Mouse (Mus musculus) skeletal muscle tissue, adult 2 months (tissue): Measurements from ENCODE around the gene Ism2.
A peak's percentile ranks its signal among the peaks of the same experiment; 100 is the strongest.
"Not testable (repeated sequence)": the region's sequence is repeated elsewhere in the genome, so short reads cannot be mapped to it uniquely, and the experiment has no call there.

Experiments
- DNase-seq: peaks from one replicate; pipeline ENCODE4 v3.0.0-alpha.2; 2012; ENCODE audit warnings: low read depth, low spot score

Gene Ism2

GRCm38 (mm10) chr12:87289100-87289499 lies 10.4 kb downstream of the Ism2 start:
- DNase-seq: no peak

GRCm38 (mm10) chr12:87284726-87285125 lies 14.8 kb downstream of the Ism2 start:
- DNase-seq: no peak

DNA sequence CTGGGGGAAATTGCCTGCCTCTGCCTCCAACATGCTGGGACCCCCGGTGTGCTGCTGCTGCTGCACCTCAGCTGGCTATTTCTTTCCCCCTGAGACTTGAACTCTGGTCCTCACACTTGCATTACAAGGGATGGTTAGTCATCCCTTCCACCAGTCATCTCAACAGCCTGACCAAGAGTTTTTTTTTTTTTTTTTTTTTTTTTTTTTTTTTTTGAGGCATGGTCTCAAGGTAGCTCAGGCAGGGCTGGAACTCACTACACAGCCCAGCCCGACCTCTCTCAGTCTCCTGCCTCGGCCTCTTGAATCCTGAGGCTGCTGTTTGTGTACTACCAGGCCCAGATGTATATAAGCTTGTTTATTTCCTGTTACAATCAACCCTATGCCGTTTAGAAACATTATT lies 15.2 kb downstream of the Ism2 start:
- no peak for DNase-seq

- DNase-seq: no peak
These were observed 15.8 kb downstream of the Ism2 start for GRCm38 (mm10) chr12:87283706-87284105.

GRCm38 (mm10) chr12:87282743-87283142 lies 16.8 kb downstream of the Ism2 start:
- DNase-seq: no peak

GRCm38 (mm10) chr12:87281766-87282165 lies 17.7 kb downstream of the Ism2 start:
- DNase-seq: no peak

- no peak for DNase-seq
These were observed 19.6 kb downstream of the Ism2 start for GRCm38 (mm10) chr12:87279879-87280278.

DNA sequence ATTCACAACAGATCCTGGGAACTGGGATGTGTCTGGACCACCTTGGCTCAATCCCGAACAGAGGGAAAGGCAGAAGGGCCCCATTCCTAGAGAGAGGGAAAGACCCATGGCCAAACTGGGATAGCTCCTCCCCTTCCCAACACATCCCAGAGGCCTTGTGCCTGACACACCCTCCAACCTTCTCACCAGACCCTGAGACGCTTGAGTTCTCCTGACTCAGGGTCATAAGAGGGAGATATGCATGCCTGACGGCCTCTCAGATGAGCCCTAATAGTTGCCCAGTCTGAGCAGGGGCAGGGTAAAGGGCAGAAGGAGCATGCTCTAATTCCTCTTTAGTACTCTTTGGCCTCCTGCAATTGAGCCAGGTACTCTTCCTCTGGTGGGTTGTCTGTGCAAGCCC lies 20.2 kb downstream of the Ism2 start:
- no peak for DNase-seq

- DNase-seq: no peak
These were observed 21.3 kb downstream of the Ism2 start for GRCm38 (mm10) chr12:87278118-87278730.

DNA sequence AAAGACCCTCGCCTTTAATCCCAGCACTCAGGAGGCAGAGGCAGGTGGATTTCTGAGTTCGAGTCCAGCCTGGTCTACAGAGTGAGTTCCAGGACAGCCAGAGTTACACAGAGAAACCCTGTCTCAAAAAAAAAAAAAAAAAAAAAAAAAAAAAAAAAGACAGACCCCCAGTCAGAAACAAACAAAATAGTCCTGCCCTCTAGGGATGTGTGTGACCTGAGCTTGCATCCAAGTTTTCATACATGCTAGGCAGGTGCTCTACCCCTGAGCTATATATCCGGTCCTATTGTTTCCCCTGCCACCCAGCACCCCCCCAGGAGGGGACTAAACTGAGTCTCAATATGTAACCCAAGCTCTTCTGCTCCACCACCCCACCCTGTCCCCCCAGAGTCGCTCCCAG lies 22.3 kb downstream of the Ism2 start:
- not testable (repeated sequence) for DNase-seq

GRCm38 (mm10) chr12:87274853-87275831 lies 24.4 kb downstream of the Ism2 start:
- DNase-seq: no peak

GRCm38 (mm10) chr12:87267682-87268081 lies 31.8 kb downstream of the Ism2 start:
- no peak for DNase-seq

DNA sequence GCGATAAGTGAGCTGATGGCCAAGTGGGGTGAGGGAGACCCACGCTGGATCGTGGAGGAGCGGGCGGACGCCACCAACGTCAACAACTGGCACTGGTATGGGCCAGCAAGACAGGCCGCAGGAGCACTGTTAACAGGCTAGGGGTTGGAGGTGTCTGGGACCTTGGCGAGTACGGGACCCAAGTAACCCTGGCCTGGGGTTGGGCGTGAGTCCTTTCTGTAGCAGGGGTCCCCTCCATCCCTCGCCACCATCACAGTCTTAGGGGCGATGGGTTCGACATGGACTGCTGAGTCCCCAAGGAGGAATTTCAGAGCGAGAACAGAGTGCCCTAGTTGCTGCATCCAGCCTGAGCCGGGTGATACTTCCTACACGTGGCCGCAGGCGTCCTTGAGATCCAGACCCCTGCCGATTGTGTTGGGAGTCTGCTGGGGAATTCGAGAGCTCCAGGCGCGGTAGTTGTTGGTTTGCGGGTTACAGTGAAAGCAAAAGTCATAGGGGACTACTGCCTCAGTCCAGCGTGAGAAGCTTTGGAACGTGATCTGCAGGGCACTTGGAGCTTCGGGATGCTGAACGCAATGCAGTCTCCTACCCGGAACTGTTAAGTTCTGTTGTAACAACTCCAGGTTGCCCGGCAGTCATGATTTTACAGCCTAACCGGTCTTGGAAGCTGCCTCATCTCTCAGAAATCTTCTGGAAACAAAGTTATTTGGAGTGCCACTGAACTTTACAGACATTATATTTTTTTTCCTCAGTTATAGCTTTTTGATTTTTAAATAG lies 32.5 kb downstream of the Ism2 start:
- no peak for DNase-seq

DNA sequence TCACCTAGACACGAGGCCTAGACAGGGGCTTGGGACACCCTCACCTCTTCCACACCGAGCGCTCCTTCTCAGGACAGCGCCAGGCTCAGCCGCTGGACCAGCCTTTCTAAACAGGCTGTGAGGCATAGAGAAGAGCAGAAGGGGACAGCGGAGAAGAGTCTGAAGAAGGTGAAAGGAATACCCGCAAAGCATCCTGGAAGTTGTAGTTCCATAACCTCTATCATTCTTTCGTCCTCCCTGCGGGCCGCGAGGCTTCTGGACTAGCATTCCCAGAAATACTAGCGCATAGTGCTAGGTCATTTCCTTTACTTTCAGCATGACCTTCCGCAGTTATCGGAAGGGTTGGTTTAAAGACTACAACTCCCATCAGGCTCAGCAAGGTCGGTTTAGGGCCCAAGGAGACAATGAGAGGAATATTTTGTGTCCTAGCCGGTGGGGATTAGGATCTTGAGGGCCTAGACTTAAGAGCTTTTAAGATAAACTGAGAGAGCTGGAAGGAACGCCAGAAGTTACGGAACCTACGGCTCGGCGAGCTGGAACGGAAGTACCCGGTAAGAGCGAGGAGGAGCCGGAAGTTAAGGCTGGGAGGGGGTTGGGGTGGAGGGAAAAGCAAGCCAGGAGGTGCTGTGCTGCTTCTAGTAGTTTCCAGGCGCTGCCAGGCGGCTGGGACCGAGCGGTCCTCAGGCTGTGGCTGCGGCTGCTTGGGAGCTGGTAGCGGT lies 33.2 kb downstream of the Ism2 start, which contains the start of the genes Vipas39 and Ahsa1:
Gene Vipas39, minus strand, starts transcription at position 149 of the 719 bp plus-strand sequence.
Gene Ahsa1, plus strand, starts transcription at position 372 of the 719 bp plus-strand sequence.
- peak; percentile 92 for DNase-seq

DNA sequence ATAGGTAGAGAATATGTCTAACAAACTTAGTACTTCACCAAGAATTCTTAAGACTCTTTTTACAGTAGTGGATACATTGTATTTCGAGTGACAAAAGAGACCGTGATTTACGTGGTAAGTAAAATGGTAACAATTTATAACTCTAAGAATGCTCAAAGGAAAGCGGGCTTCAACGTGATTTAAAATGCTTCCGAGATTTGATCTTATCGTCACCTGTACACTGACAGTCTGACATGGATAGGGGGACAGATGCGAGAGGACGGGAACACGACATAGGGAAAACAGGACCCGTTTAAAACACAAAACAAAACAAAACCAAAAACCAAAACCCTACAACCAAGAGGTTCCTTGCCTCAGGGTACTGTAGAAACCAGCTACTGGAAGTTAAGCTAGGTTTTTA lies 34.1 kb downstream of the Ism2 start:
- DNase-seq: no peak

- no peak for DNase-seq
These were observed 38.9 kb downstream of the Ism2 start for GRCm38 (mm10) chr12:87260562-87260961.

GRCm38 (mm10) chr12:87256629-87257028 lies 42.9 kb downstream of the Ism2 start:
- DNase-seq: no peak

DNA sequence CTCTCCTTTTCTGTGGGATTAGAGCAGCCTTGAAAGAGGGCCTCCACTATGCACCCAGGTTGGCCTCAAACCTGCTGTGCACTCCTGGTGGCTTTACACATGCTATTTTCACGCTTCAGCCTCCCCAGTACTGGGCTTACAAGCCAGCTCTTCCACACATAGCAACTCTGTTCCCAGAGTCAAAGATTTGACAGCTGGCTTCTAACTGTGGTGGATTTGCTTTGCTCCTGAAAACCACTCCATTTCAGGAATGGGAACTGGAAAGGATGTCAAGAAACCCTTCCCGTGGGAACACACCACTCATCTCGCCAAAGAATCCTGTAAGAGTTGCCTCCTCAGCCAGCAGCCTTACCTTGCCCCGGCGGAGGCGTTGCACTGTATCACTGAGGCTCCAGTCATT lies 45.6 kb downstream of the Ism2 start:
- DNase-seq: no peak

- DNase-seq: no peak
These were observed 49.3 kb downstream of the Ism2 start for GRCm38 (mm10) chr12:87250161-87250560.

DNA sequence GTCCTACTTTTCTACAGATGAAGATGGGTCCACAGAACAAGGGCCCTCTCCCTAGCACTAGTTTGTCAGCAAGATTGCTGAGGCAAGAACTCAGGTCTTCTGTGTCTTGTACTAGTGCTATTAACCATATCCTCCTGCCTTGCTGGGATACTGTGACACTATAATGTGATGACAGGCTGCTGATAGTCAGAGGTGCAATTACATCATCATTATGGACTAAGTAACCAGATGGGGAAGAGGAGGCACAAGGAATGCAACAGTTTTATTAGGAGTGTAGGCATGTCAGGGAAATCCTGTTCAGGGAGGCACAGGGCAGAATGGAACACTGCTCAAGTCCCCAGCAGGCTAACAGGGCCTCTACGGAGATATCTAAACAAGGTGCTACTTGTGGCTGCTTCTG lies 60.9 kb downstream of the Ism2 start, which contains the start of gene Noxred1:
Gene Noxred1, minus strand, starts transcription at position 101 of the 400 bp plus-strand sequence.
- DNase-seq: no peak

- DNase-seq: no peak
These were observed 62.5 kb downstream of the Ism2 start for GRCm38 (mm10) chr12:87236882-87237483.
